Mouse (Mus musculus): Measurements from ENCODE around the gene Cd46.

Cd46 gene

GRCm38 (mm10) chr1:195018089-195018999, 73.7 kb downstream of the Cd46 start:
- peak; percentile 62 to 78 for DNase-seq (ENCODE audit: low spot score in 2 of 2)

- no peak for DNase-seq (ENCODE audit: low spot score in 2 of 2)
These were observed 74.4 kb downstream of the Cd46 start for GRCm38 (mm10) chr1:195017626-195018025.

GRCm38 (mm10) chr1:195016811-195017501, 75.1 kb downstream of the Cd46 start:
- DNase-seq (ENCODE audit: low spot score in 2 of 2), result peak; percentile 59 to 60

GRCm38 (mm10) chr1:195015281-195015680, 76.8 kb downstream of the Cd46 start:
- DNase-seq (ENCODE audit: low spot score in 2 of 2), result no peak

GRCm38 (mm10) chr1:195014201-195014885, 77.7 kb downstream of the Cd46 start:
- no peak for DNase-seq (ENCODE audit: low spot score in 2 of 2)

- no peak for DNase-seq (ENCODE audit: low spot score in 2 of 2)
These were observed 79.5 kb downstream of the Cd46 start for GRCm38 (mm10) chr1:195012531-195012930.

GRCm38 (mm10) chr1:195006267-195006666, 85.8 kb downstream of the Cd46 start:
- no peak for DNase-seq (ENCODE audit: low spot score in 2 of 2)

GRCm38 (mm10) chr1:195004194-195004593, 87.9 kb downstream of the Cd46 start:
- DNase-seq (ENCODE audit: low spot score in 2 of 2), result no peak

- no peak for DNase-seq (ENCODE audit: low spot score in 2 of 2)
These were observed 88.7 kb downstream of the Cd46 start for GRCm38 (mm10) chr1:195003328-195003727.

GRCm38 (mm10) chr1:194998396-194998795, 93.7 kb downstream of the Cd46 start:
- no peak for DNase-seq (ENCODE audit: low spot score in 2 of 2)

GRCm38 (mm10) chr1:194995196-194995595, 96.9 kb downstream of the Cd46 start:
- no peak for DNase-seq (ENCODE audit: low spot score in 2 of 2)

- DNase-seq (ENCODE audit: low spot score in 2 of 2), result no peak
These were observed 97.8 kb downstream of the Cd46 start for GRCm38 (mm10) chr1:194994262-194994661.

GRCm38 (mm10) chr1:194993409-194993988, 98.5 kb downstream of the Cd46 start:
- no peak for DNase-seq (ENCODE audit: low spot score in 2 of 2)

- no peak for DNase-seq (ENCODE audit: low spot score in 2 of 2)
These were observed 99.3 kb downstream of the Cd46 start for GRCm38 (mm10) chr1:194992589-194993317.

GRCm38 (mm10) chr1:194991654-194992053, 100.4 kb downstream of the Cd46 start:
- DNase-seq (ENCODE audit: low spot score in 2 of 2), result no peak

GRCm38 (mm10) chr1:194990976-194991375, 101.1 kb downstream of the Cd46 start:
- DNase-seq (ENCODE audit: low spot score in 2 of 2), result no peak

- DNase-seq (ENCODE audit: low spot score in 2 of 2), result no peak
These were observed 103.0 kb downstream of the Cd46 start for GRCm38 (mm10) chr1:194989024-194989423.

Data from frontal cortex, postnatal 10 days (tissue).